Mouse (Mus musculus): ENCODE measurements around the gene Aig1. TPM values are rescaled to one million over a fixed set of nuclear protein-coding genes. Genes with fewer than 3 reads are reported as not detected.

The Aig1 gene
- polyA plus RNA-seq, 1 experiment: 130 TPM

DNA sequence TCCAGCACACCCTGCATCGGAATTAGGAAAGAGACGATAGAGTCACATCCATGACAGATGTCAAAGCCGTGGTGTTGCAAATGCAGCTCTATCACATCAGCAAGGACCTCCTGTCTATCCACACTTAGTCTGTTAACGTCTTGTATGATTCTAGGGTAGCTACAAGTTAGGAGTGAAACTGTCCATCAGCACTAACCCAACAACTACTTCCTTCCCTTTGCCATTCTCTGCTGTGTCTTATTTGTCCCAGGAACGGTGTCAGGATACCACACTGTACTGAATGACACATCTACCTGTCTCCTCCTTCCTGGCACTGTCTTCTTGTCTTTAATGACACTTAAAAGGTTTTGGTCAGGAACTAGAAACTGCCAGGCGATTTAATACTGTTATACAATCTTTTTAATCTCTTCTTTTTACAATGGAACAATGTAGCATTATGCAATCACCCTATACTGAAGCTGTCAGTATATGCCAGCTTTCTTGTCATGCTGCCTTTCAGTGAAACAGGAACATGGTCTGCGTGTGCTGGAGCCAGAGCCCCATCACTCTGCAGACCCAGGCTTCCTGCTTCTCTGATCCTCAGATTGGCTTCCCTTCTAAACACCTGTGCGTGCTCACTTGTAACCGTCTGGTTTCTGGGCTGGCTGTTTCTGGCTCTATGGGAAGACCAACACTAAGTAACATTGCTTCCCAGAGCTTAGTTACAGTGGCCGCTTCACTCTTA lies 214.9 kb downstream of the Aig1 start:
- H3K27ac ChIP-seq (ENCODE audit: insufficient read depth, low read length): no peak overlapping the region
- no peak overlapping the region for H3K4me3 ChIP-seq (replicated peaks; ENCODE audit: insufficient read depth, low read depth, low read length)
- H3K27me3 ChIP-seq (ENCODE audit: control insufficient read depth, insufficient read depth, low read length): no peaks in the 10 kb centered on the region
- TF ChIP-seq CTCF (IDR thresholded peaks at IDR 0.05; ENCODE audit: borderline replicate concordance, insufficient read depth, low read depth, low read length) (no peak), POLR2A (IDR thresholded peaks at IDR 0.05; ENCODE audit: borderline replicate concordance, insufficient read depth, low read length) (no peak)
- DNase-seq: no peak
- 63% methylated on average over 10 of the region's 10 CpGs for whole genome bisulfite sequencing
- H3K4me1 ChIP-seq (ENCODE audit: control insufficient read depth, insufficient read depth, low read length): no peaks in the 10 kb centered on the region

DNA sequence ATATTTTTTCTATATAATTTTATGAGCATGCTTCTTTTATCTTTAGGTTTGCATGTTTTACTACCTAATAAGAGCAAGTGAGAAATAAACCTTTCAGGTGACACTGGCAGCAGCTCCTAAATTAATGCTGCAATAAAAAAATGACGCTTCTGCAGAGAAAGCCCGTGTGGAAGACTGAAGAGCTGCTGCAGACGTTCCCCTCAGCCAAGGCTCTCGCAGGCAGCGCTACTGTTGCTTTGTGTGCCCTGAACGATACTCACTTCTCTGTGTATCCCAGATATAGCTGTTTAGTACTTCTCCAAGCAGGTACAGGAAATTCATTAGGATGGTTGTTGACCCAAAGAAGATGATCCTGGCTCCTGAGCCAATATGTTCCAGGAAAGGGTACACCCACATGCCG lies 215.5 kb downstream of the Aig1 start:
- DNase-seq: no peak
- Histone ChIP-seq H3K27me3 (ENCODE audit: control insufficient read depth, insufficient read depth, low read length) (no peaks in the 10 kb centered on the region), H3K4me3 (replicated peaks; ENCODE audit: insufficient read depth, low read depth, low read length) (no peak overlapping the region), H3K27ac (ENCODE audit: insufficient read depth, low read length) (no peak overlapping the region), H3K4me1 (ENCODE audit: control insufficient read depth, insufficient read depth, low read length) (no peaks in the 10 kb centered on the region)
- 73% methylated on average over 7 of the region's 7 CpGs for WGBS
- no peak for TF ChIP-seq CTCF (IDR thresholded peaks at IDR 0.05; ENCODE audit: borderline replicate concordance, insufficient read depth, low read depth, low read length)
- no peak for TF ChIP-seq POLR2A (IDR thresholded peaks at IDR 0.05; ENCODE audit: borderline replicate concordance, insufficient read depth, low read length)

DNA sequence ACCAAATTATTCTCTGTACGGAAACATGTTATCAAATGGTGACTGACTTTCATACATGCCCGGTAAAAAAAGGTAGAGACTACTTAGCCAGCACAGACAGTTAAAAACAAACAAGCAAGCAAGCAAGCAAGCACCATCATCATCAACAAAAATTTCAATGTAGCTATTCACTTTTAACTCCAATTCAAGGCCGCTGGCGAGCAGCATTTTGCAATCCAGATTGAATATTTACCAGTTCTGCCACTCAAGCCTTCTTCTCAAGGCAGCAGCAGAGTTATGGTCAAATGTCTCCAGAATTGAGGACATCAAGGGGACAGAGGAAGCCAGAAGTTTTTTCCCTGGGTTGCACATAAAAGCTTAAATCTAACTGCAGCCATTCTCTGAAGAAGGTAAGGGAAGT lies 216.7 kb downstream of the Aig1 start:
- no peak for DNase-seq
- no peaks in the 10 kb centered on the region for H3K27me3 ChIP-seq (ENCODE audit: control insufficient read depth, insufficient read depth, low read length)
- no peak overlapping the region for H3K4me3 ChIP-seq (replicated peaks; ENCODE audit: insufficient read depth, low read depth, low read length)
- no peak overlapping the region for H3K27ac ChIP-seq (ENCODE audit: insufficient read depth, low read length)
- WGBS: 95% methylated on average over 4 of the region's 4 CpGs
- TF ChIP-seq POLR2A (IDR thresholded peaks at IDR 0.05; ENCODE audit: borderline replicate concordance, insufficient read depth, low read length): no peak
- TF ChIP-seq CTCF (IDR thresholded peaks at IDR 0.05; ENCODE audit: borderline replicate concordance, insufficient read depth, low read depth, low read length): no peak
- H3K4me1 ChIP-seq (ENCODE audit: control insufficient read depth, insufficient read depth, low read length): no peaks in the 10 kb centered on the region

DNA sequence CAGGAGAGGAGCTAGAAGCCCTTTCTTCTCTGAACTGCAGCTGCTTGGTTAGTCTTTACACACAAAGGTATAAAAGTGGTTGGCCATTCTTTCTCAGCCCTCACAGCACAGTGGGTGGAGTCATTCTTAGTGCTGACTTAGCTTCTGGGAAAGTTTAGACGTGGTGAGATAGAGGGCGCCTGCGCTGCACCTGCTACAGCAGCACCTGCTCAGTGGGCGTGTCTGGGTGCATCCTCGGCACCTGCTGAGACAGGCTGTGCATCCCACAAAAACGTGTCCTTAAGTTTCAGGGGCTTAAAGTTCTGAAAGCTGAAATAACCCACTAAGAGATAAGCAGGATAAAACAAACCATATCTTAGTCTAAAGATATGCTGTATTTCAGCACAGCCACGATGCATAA lies 227.0 kb downstream of the Aig1 start:
- WGBS: 21% methylated on average over 7 of the region's 7 CpGs
- no peaks in the 10 kb centered on the region for H3K4me1 ChIP-seq (ENCODE audit: control insufficient read depth, insufficient read depth, low read length)
- DNase-seq: peak; percentile 25 to 30

DNA sequence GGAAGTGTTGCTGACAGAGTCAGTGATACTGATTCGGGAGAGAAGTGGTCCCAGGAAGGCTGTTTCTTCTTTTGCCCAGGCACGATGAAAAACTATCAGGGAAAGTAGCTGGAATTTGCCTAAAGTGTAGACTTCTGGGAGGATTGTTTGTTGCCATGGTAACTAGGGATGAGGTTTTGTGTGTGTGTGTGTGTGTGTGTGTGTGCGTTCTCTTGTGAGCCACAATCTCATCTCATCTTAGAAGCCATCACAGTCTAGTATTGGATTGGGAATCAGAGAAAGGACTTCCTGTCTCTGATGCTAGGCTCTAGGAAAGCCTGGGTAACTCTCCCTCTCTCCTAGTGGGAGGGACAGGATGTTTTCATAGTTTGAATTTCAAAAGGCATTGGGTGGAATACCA lies 237.0 kb downstream of the Aig1 start:
- no peak for DNase-seq
- Histone ChIP-seq H3K27me3 (ENCODE audit: control insufficient read depth, insufficient read depth, low read length) (no peaks in the 10 kb centered on the region), H3K4me3 (replicated peaks; ENCODE audit: insufficient read depth, low read depth, low read length) (no peak overlapping the region), H3K27ac (ENCODE audit: insufficient read depth, low read length) (no peak overlapping the region), H3K4me1 (ENCODE audit: control insufficient read depth, insufficient read depth, low read length) (no peaks in the 10 kb centered on the region)
- TF ChIP-seq POLR2A (IDR thresholded peaks at IDR 0.05; ENCODE audit: borderline replicate concordance, insufficient read depth, low read length) (no peak), CTCF (IDR thresholded peaks at IDR 0.05; ENCODE audit: borderline replicate concordance, insufficient read depth, low read depth, low read length) (no peak)
- 81% methylated on average over 3 of the region's 3 CpGs for WGBS

More for the DNA sequence above, 227.0 kb downstream of the Aig1 start:
- Histone ChIP-seq H3K27me3 (ENCODE audit: control insufficient read depth, insufficient read depth, low read length) (no peaks in the 10 kb centered on the region), H3K27ac (ENCODE audit: insufficient read depth, low read length) (no peak overlapping the region), H3K4me3 (replicated peaks; ENCODE audit: insufficient read depth, low read depth, low read length) (no peak overlapping the region)
- TF ChIP-seq POLR2A (IDR thresholded peaks at IDR 0.05; ENCODE audit: borderline replicate concordance, insufficient read depth, low read length): no peak
- TF ChIP-seq CTCF (IDR thresholded peaks at IDR 0.05; ENCODE audit: borderline replicate concordance, insufficient read depth, low read depth, low read length): peak; percentile 42; the same call in 1 of the 2 replicates

DNA sequence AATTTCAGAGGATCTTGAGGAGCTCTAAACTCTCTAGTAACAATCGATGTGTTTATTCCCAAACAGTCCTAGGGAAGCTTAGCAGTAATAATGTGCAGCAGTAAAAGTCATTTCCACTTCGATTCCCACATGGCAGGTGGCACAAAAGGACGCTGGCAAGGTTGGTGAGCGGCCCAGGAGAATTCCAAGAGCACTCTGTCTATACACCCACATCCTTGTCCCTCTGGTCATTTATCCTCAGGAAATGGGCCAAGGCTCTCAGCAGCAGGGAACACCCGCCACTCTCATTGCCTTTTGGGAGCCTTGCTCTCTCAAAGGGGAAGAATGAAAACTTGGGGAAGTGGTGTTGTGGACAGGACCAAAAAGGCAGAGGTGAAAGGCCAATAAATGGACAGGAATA lies 245.0 kb downstream of the Aig1 start:
- Histone ChIP-seq H3K4me1 (ENCODE audit: control insufficient read depth, insufficient read depth, low read length) (no peaks in the 10 kb centered on the region; the same call in 1 of the 2 replicates), H3K27me3 (ENCODE audit: control insufficient read depth, insufficient read depth, low read length) (no peaks in the 10 kb centered on the region), H3K4me3 (replicated peaks; ENCODE audit: insufficient read depth, low read depth, low read length) (no peak overlapping the region), H3K27ac (ENCODE audit: insufficient read depth, low read length) (no peak overlapping the region)
- 30% methylated on average over 5 of the region's 5 CpGs for WGBS
- DNase-seq: no peak
- TF ChIP-seq POLR2A (IDR thresholded peaks at IDR 0.05; ENCODE audit: borderline replicate concordance, insufficient read depth, low read length) (no peak), CTCF (IDR thresholded peaks at IDR 0.05; ENCODE audit: borderline replicate concordance, insufficient read depth, low read depth, low read length) (no peak)

DNA sequence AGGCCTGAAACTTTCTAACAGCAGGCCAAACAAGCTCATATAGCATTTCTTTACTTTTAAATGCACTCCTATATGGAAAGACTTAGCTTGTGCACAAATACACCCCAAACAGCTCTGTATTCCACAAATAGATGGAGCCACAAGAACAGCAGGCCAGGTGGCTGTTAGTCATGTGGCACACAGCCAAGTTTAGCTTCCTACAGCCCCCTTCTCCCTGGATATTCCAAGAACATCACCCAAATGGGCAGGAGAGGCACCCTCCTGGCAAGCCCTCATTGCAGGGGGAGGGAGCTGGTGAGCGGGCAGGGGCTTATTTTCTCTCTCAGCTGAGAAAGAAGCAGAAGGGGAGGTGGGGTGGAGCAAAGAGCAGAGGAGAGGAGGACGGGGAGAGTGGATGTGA lies 267.9 kb downstream of the Aig1 start:
- 42% methylated on average over 2 of the region's 2 CpGs for WGBS
- TF ChIP-seq CTCF (IDR thresholded peaks at IDR 0.05; ENCODE audit: borderline replicate concordance, insufficient read depth, low read depth, low read length) (no peak), POLR2A (IDR thresholded peaks at IDR 0.05; ENCODE audit: borderline replicate concordance, insufficient read depth, low read length) (no peak)
- H3K27me3 ChIP-seq (ENCODE audit: control insufficient read depth, insufficient read depth, low read length): no peaks in the 10 kb centered on the region
- H3K4me3 ChIP-seq (replicated peaks; ENCODE audit: insufficient read depth, low read depth, low read length): no peak overlapping the region
- H3K4me1 ChIP-seq (ENCODE audit: control insufficient read depth, insufficient read depth, low read length): no peaks in the 10 kb centered on the region
- no peak for DNase-seq
- H3K27ac ChIP-seq (ENCODE audit: insufficient read depth, low read length): no peak overlapping the region

DNA sequence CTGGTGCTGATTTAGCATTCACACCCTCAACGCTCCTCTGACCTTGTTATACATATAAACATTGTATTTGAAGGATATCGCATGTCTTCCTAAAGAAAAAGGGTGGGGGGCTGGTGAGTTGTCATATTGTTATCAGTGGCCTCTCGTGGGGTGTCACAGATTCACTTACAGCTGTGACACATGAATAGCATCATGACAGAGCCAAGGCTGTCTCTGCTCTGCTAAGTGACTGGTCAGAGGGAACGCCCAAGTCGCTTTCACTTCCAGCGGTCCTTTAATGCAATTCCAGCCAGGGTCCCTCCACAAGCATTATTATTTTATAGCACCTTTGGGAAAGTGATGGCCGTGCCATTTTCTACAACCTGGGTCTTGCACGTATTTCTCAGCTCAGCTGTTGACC lies 271.3 kb downstream of the Aig1 start:
- Histone ChIP-seq H3K4me1 (ENCODE audit: control insufficient read depth, insufficient read depth, low read length) (no peaks in the 10 kb centered on the region), H3K27ac (ENCODE audit: insufficient read depth, low read length) (no peak overlapping the region), H3K4me3 (replicated peaks; ENCODE audit: insufficient read depth, low read depth, low read length) (no peak overlapping the region), H3K27me3 (ENCODE audit: control insufficient read depth, insufficient read depth, low read length) (no peaks in the 10 kb centered on the region)
- no peak for TF ChIP-seq POLR2A (IDR thresholded peaks at IDR 0.05; ENCODE audit: borderline replicate concordance, insufficient read depth, low read length)
- WGBS: 86% methylated on average over 8 of the region's 8 CpGs
- no peak for DNase-seq

Other genes starting within 250 kb of the Aig1 start
- 55.2 and 60.4 TPM in 2 replicates for gene Hivep2, start 97.1 kb upstream of the Aig1 start, polyA plus RNA-seq (2012; rRNA removed)